ENCODE assay signal across 15 mouse cellular contexts in the genomic region with DNA sequence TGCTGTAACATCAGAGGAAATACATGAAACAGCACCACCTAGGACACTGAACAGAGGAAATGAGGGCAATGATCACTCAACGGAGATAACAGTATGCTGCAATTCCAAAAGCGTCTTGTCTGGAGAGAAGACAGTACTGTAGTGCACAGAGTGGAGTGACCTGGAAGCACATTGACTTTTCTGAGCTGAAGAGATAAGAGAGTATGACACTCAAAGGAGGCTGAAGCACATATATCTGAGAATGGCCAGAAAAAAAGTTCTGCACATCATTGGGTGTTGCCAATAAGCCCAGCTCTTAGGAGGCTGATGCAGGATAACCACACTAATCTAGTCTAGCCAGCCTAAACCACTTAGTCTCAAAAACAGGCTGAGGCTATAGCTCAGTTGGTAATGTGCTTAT. TPM values are rescaled to one million over a fixed set of nuclear protein-coding genes. Genes with fewer than 3 reads are reported as not detected.
DNase-seq lines count a peak whose midpoint lies in the region; ATAC-seq and TF ChIP-seq lines count a peak whose summit lies in the region.
"Had no signal": no experiment of that assay in that cellular context is flagged by ENCODE, and none has a peak within 500 bp of the region (broad histone marks: within the 10 kb centered on the region; RNA-seq: fewer than 3 reads in every experiment).

No protein-coding gene starts in this region.

- peak; percentile 49; the same call in 1 of the 2 replicates for ATAC-seq in lung, embryonic 15.5 days (ENCODE audit: borderline replicate concordance, extremely low read depth, low FRiP score, low TSS enrichment)
- ATAC-seq in erythroblast, adult 5-6 weeks (replicated peaks; ENCODE audit: low FRiP score, poor library complexity, severe bottlenecking): peak; percentile 95
- peak; percentile 97 for ATAC-seq in liver, embryonic 14.5 days (ENCODE audit: insufficient read depth)
- peak; percentile 56; the same call in 1 of the 2 replicates for ATAC-seq in stomach, postnatal 0 days (ENCODE audit: low FRiP score, low TSS enrichment)
- ATAC-seq: lung, postnatal 0 days; midbrain, embryonic 13.5 days had no signal

- H3K9me3 ChIP-seq in lung, embryonic 15.5 days: no peaks in the 10 kb centered on the region
- no peaks in the 10 kb centered on the region for H3K9me3 ChIP-seq in liver, embryonic 14.5 days (ENCODE audit: control insufficient read depth, low read length)
- H3K9me3 ChIP-seq in stomach, postnatal 0 days (ENCODE audit: control insufficient read depth, low read length): no peaks in the 10 kb centered on the region
- H3K9me3 ChIP-seq: midbrain, embryonic 13.5 days had no signal

- no peaks in the 10 kb centered on the region for H3K4me1 ChIP-seq in lung, embryonic 15.5 days
- H3K4me1 ChIP-seq in liver, embryonic 14.5 days (replicated peaks; ENCODE audit: control insufficient read depth in 2 of 2, insufficient read depth in 2 of 2, low read length in 1 of 2): peaks cover 51 to 55% of the 10 kb centered on the region in 2 experiments
- no peaks in the 10 kb centered on the region for H3K4me1 ChIP-seq in stomach, postnatal 0 days (replicated peaks; ENCODE audit: control insufficient read depth, insufficient read depth)
- H3K4me1 ChIP-seq: midbrain, embryonic 13.5 days had no signal

- H3K4me2 ChIP-seq in lung, embryonic 15.5 days: no peak overlapping the region
- peak overlapping the region; percentile 64 for H3K4me2 ChIP-seq in liver, embryonic 14.5 days (ENCODE audit: low read depth)
- H3K4me2 ChIP-seq in stomach, postnatal 0 days (replicated peaks; ENCODE audit: low read depth): no peak overlapping the region
- H3K4me2 ChIP-seq: midbrain, embryonic 13.5 days had no signal

- H3K27me3 ChIP-seq in lung, embryonic 15.5 days: no peaks in the 10 kb centered on the region
- no peaks in the 10 kb centered on the region for H3K27me3 ChIP-seq in liver, embryonic 14.5 days (ENCODE audit: control insufficient read depth, insufficient read depth, low read length)
- H3K27me3 ChIP-seq in stomach, postnatal 0 days (ENCODE audit: control insufficient read depth, insufficient read depth, low read length): no peaks in the 10 kb centered on the region
- H3K27me3 ChIP-seq: CH12.LX; midbrain, embryonic 13.5 days had no signal

- TF ChIP-seq EP300 in liver, embryonic 14.5 days (IDR thresholded peaks at IDR 0.05; ENCODE audit: low read depth): peak; percentile 96
- TF ChIP-seq EP300 in stomach, postnatal 0 days (optimal IDR thresholded peaks at IDR 0.05): no peak

- 64% methylated on average over 2 of the region's 2 CpGs for WGBS in lung, embryonic 15.5 days
- WGBS in liver, embryonic 14.5 days (ENCODE audit: insufficient replicate concordance): 9% methylated on average over 2 of the region's 2 CpGs
- 86% methylated on average over 2 of the region's 2 CpGs for WGBS in stomach, postnatal 0 days

- no peaks in the 10 kb centered on the region for H3K36me3 ChIP-seq in lung, embryonic 15.5 days
- H3K36me3 ChIP-seq in liver, embryonic 14.5 days (replicated peaks; ENCODE audit: control insufficient read depth, insufficient read depth, low read depth): no peaks in the 10 kb centered on the region; the same call in 1 of the 2 replicates
- H3K36me3 ChIP-seq in stomach, postnatal 0 days (ENCODE audit: control insufficient read depth, insufficient read depth, low read length): no peaks in the 10 kb centered on the region
- H3K36me3 ChIP-seq: midbrain, embryonic 13.5 days had no signal

- no peak overlapping the region for H3K4me3 ChIP-seq in lung, embryonic 15.5 days
- peak overlapping the region in 1 of 2 experiments; percentile 22; a peak in 1 of 4 replicates for H3K4me3 ChIP-seq in liver, embryonic 14.5 days (ENCODE audit: insufficient read depth in 1 of 2, low read depth in 2 of 2, low read length in 2 of 2)
- no peak overlapping the region for H3K4me3 ChIP-seq in stomach, postnatal 0 days (ENCODE audit: low read depth, low read length)
- H3K4me3 ChIP-seq: heart, adult 2 months; midbrain, embryonic 13.5 days had no signal

- TF ChIP-seq CTCF in liver, embryonic 14.5 days (IDR thresholded peaks at IDR 0.05; ENCODE audit: low read depth): peak; percentile 28; the same call in 1 of the 2 replicates
- TF ChIP-seq CTCF in stomach, postnatal 0 days (IDR thresholded peaks at IDR 0.05; ENCODE audit: low read depth): no peak

- no peak for DNase-seq in lung, adult 18-20 months
- peak; percentile 92 to 95 (median 94) for DNase-seq in liver, embryonic 14.5 days (ENCODE audit: low read depth in 3 of 3, low spot score in 3 of 3)
- no peak for DNase-seq in stomach, postnatal 0 days (ENCODE audit: low spot score)
- DNase-seq in gastrocnemius, adult 8-10 months (ENCODE audit: low spot score in 2 of 2): no peak
- DNase-seq in adrenal gland, adult 8-10 months: no peak
- DNase-seq: adrenal gland, postnatal 10 days; cerebellum, adult 11 months; heart, adult 2 months; kidney, adult 8-10 months had no signal

- H3K27ac ChIP-seq in lung, embryonic 15.5 days: no peak overlapping the region
- H3K27ac ChIP-seq in liver, embryonic 14.5 days: peak overlapping the region; percentile 98
- no peak overlapping the region for H3K27ac ChIP-seq in stomach, postnatal 0 days (replicated peaks)
- H3K27ac ChIP-seq: heart, adult 2 months; midbrain, embryonic 13.5 days had no signal

- H3K9ac ChIP-seq in lung, embryonic 15.5 days: no peak overlapping the region
- H3K9ac ChIP-seq in liver, embryonic 14.5 days (replicated peaks): peak overlapping the region; percentile 59
- no peak overlapping the region for H3K9ac ChIP-seq in stomach, postnatal 0 days (ENCODE audit: low read length)
- H3K9ac ChIP-seq: midbrain, embryonic 13.5 days had no signal

RNA-seq across cellular contexts. Expression of gene Syt14, which starts 34.0 kb away (rescaled TPM):
- polyA plus RNA-seq in lung, embryonic 15.5 days (2015; fragmentation: Nextera tagmentation; extraction: Ambion mirVana): 0.88 and 0.93 TPM in 2 replicates
- total RNA-seq in erythroblast, adult 5-6 weeks (2015; ENCODE audit: low replicate concordance): 17.1 and 18.8 TPM in 2 replicates
- total RNA-seq in erythroblast, adult 5-6 weeks (2017; ENCODE audit: low replicate concordance): 31.9 and 41.0 TPM in 2 replicates
- 3.5 and 4.8 TPM in 2 replicates for polyA plus RNA-seq in liver, embryonic 14.5 days (2012; rRNA removed)
- 4.7 and 5.2 TPM in 2 replicates for polyA plus RNA-seq in liver, embryonic 14.5 days (2014; fragmentation: Nextera tagmentation; extraction: Ambion mirVana)
- polyA plus RNA-seq in stomach, postnatal 0 days (2015; fragmentation: Nextera tagmentation; extraction: Ambion mirVana): 0.17 and 0.22 TPM in 2 replicates
- under 1 TPM; 0.07 to 0.22 (median 0.11) TPM for total RNA-seq in gastrocnemius, adult 8-10 months (2022)
- total RNA-seq in adrenal gland, adult 8-10 months (2022): 10 to 100 TPM; 12.0 to 15.9 (median 14.8) TPM
- total RNA-seq: CH12.LX; hematopoietic stem cell, adult 5-6 weeks had no signal

Comparison
In these comparisons a context has a peak if more than half of its experiments do, and no peak if none do; other contexts are left out.
1. DNase-seq: peak in liver, embryonic 14.5 days (3 of 3); none in lung, adult 18-20 months (0 of 2), stomach, postnatal 0 days (single experiment), gastrocnemius, adult 8-10 months (0 of 2) and adrenal gland, adult 8-10 months (single experiment).
2. RNA of gene Syt14, which starts 34.0 kb away (total RNA-seq): 17.1 to 41.0 TPM in erythroblast, adult 5-6 weeks and 12.0 to 15.9 TPM in adrenal gland, adult 8-10 months; 0.07 to 0.22 TPM in gastrocnemius, adult 8-10 months; every median in the first group is over 10 times any median in the second.
3. Peak in every context shown above with its lines, with median percentiles within 50 percentile points of each other: ATAC-seq.